ENCODE assay signal across 15 mouse cellular contexts in genomic region chr19:41816410-41816809, GRCm38 (mm10).
"Had no signal": no experiment of that assay in that cellular context is flagged by ENCODE, and none has a peak within 500 bp of the region (broad histone marks: within the 10 kb centered on the region; RNA-seq: fewer than 3 reads in every experiment).

No protein-coding gene starts in this region.

- H3K36me3 ChIP-seq: limb, embryonic 12.5 days; midbrain, embryonic 10.5 days; neural tube, embryonic 15.5 days had no signal

- H3K4me3 ChIP-seq: limb, embryonic 12.5 days; midbrain, embryonic 10.5 days; myocyte; neural tube, embryonic 15.5 days had no signal

- H3K9ac ChIP-seq: limb, embryonic 12.5 days; liver, embryonic 14.5 days; neural tube, embryonic 15.5 days had no signal

- H3K9me3 ChIP-seq: midbrain, embryonic 10.5 days; neural tube, embryonic 15.5 days had no signal

- H3K27ac ChIP-seq: kidney, postnatal 0 days; liver, embryonic 14.5 days; midbrain, embryonic 10.5 days; neural tube, embryonic 15.5 days had no signal

- H3K4me2 ChIP-seq: neural tube, embryonic 15.5 days had no signal

- H3K4me1 ChIP-seq: neural tube, embryonic 15.5 days had no signal

- DNase-seq: kidney, adult 9 months; kidney, postnatal 36 days; liver; lung, adult 2 months; midbrain, embryonic 14.5 days; right cerebral cortex, adult 18-20 months; right cerebral cortex, postnatal 25 days; thymus, adult 18-20 months; thymus, postnatal 14 days had no signal

- H3K27me3 ChIP-seq: neural tube, embryonic 15.5 days had no signal
